Mouse (Mus musculus): ENCODE measurements around the gene Lrrc3c. TPM values are rescaled to one million over a fixed set of nuclear protein-coding genes. Genes with fewer than 3 reads are reported as not detected.

Gene Lrrc3c
- not detected for total RNA-seq (2021)
- long read RNA-seq, experiment 1 = 0 reads
- long read RNA-seq, experiment 2 = 0 reads

DNA sequence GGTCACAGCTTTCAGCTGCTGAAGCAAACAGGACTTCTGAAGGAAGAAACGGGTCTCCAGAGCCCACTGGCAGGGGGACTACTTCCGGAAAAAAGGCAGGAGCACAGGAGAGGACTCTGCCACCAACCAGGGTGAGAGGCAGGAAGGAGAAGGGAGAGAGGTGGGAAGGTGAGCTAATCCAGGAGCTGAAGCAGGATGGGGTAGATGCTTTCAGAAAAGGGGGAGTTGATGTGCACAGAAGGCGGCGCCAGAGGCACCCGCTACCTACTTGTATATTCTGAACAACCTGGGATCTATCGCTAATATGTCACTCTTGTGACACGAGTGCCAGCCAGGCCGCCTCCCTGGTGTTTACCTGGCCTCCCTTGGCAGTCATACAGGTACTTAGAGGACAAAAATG is at the start of gene Lrrc3c:
Gene Lrrc3c, plus strand, starts transcription at position 301 of the 400 bp plus-strand sequence.
- Histone ChIP-seq H3K27ac (no peak within 1 kb of the TSS), H3K4me3 (peak within 1 kb of the TSS; percentile 23; the same call in 1 of the 2 replicates)
- no peak for TF ChIP-seq CTCF (conservative IDR thresholded peaks at IDR 0.05)
- no peak for DNase-seq (ENCODE audit: low spot score in 2 of 2)

- Histone ChIP-seq H3K4me3 (no peak overlapping the region), H3K27ac (no peak overlapping the region)
- DNase-seq (ENCODE audit: low spot score in 2 of 2) = no peak
- TF ChIP-seq CTCF (conservative IDR thresholded peaks at IDR 0.05) = peak; percentile 16; the same call in 1 of the 2 replicates
Observed at GRCm38 (mm10) chr11:98549363-98549762, 48.7 kb upstream of the Lrrc3c start.

- DNase-seq (ENCODE audit: low spot score in 2 of 2) = no peak
- peak overlapping the region; percentile 97 for H3K27ac ChIP-seq
- TF ChIP-seq CTCF (conservative IDR thresholded peaks at IDR 0.05) = peak; percentile 22; the same call in 1 of the 2 replicates
- peak overlapping the region; percentile 97 for H3K4me3 ChIP-seq
Observed at GRCm38 (mm10) chr11:98550311-98550974, 47.6 kb upstream of the Lrrc3c start.

- DNase-seq (ENCODE audit: low spot score in 2 of 2) = peak; percentile 89 to 91
- H3K4me3 ChIP-seq = peak within 1 kb of the TSS; percentile 97
- no peak; the same call in 1 of the 2 replicates for TF ChIP-seq CTCF (conservative IDR thresholded peaks at IDR 0.05)
- peak within 1 kb of the TSS; percentile 97 for H3K27ac ChIP-seq
Observed at GRCm38 (mm10) chr11:98550975-98551828, 46.9 kb upstream of the Lrrc3c start, which contains the start of gene Zpbp2. Gene Zpbp2 (plus strand): TSS chr11:98551097.

DNA sequence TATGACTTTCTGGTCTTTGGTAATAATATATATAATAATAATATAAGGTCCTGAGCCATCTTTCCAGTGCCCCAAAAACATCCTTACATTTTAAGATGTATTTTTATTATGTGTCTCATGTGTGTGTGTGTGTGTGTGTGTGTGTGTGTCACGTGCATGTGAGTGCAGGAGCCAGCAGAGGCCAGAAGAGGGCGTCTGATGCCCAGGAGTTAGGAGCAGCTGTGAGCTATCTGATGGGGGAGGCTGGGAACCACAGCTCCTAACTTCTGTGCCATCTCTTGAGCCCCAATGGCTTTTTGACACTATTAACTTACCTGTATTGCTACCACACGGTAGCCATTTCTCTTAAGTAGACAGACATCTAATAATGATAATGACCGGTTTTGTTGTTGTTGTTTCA is 44.1 kb upstream of the Lrrc3c start:
- Histone ChIP-seq H3K4me3 (no peak overlapping the region), H3K27ac (no peak overlapping the region)
- DNase-seq (ENCODE audit: low spot score in 2 of 2) = no peak
- TF ChIP-seq CTCF (conservative IDR thresholded peaks at IDR 0.05) = no peak

GRCm38 (mm10) chr11:98555124-98555700 is 42.9 kb upstream of the Lrrc3c start:
- TF ChIP-seq CTCF (conservative IDR thresholded peaks at IDR 0.05) = peak; percentile 71
- DNase-seq (ENCODE audit: low spot score in 2 of 2) = no peak
- no peak overlapping the region for H3K4me3 ChIP-seq

GRCm38 (mm10) chr11:98560942-98561341 is 37.1 kb upstream of the Lrrc3c start:
- no peak for DNase-seq (ENCODE audit: low spot score in 2 of 2)
- TF ChIP-seq CTCF (conservative IDR thresholded peaks at IDR 0.05) = no peak
- Histone ChIP-seq H3K27ac (no peak overlapping the region), H3K4me3 (no peak overlapping the region)

More at GRCm38 (mm10) chr11:98555124-98555700, 42.9 kb upstream of the Lrrc3c start:
- no peak overlapping the region for H3K27ac ChIP-seq

DNA sequence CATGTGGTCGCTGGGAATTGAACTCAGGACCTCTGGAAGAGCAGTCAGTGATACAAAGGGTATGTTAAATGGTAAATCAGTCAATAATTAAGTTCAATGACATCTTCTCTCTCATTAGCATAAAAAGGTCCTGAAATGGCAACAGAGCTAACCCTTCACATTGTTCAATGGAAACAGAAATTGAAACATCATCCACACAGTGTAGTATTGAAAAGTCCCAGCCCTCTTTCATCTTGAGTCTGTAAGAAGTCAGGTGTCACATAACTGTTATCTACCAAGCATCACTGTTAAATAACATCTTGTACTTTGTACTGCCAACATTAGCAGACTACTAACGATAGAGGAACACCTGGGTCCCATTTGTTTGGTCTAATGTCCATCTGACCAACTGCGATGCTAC is 35.1 kb upstream of the Lrrc3c start:
- no peak for DNase-seq (ENCODE audit: low spot score in 2 of 2)
- no peak overlapping the region for H3K4me3 ChIP-seq
- TF ChIP-seq CTCF (conservative IDR thresholded peaks at IDR 0.05) = no peak
- no peak overlapping the region for H3K27ac ChIP-seq

DNA sequence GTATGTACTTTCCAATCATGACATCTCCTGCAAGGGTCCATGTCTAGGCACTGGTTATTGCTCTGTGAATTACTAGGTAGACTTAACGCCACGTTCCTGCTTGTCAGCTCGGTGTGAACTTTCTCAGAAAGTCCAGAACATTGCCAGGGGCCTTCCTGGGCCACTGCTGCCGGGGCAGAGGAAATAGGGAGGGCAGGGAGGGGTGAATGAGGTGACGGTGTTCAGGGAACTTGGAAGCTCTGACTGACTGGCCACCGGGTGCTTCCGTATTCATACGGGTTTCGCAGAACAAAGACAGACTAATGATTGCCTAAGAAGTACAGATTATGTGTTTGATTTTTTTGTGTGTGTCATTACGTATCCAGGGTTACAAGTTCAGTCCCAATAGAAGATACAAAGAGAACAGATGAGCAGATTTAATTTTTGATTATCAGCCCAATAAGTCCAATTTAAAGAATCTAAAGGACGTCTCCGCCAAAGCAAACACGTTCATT is 34.1 kb upstream of the Lrrc3c start:
- TF ChIP-seq CTCF (conservative IDR thresholded peaks at IDR 0.05) = no peak
- no peak overlapping the region for H3K4me3 ChIP-seq
- no peak for DNase-seq (ENCODE audit: low spot score in 2 of 2)
- H3K27ac ChIP-seq = no peak overlapping the region

- no peak for DNase-seq (ENCODE audit: low spot score in 2 of 2)
- H3K27ac ChIP-seq = no peak overlapping the region
- H3K4me3 ChIP-seq = no peak overlapping the region
- peak; percentile 56 for TF ChIP-seq CTCF (conservative IDR thresholded peaks at IDR 0.05)
Observed at GRCm38 (mm10) chr11:98568326-98568725, 29.8 kb upstream of the Lrrc3c start.

GRCm38 (mm10) chr11:98569461-98569860 is 28.6 kb upstream of the Lrrc3c start:
- no peak for DNase-seq (ENCODE audit: low spot score in 2 of 2)
- TF ChIP-seq CTCF (conservative IDR thresholded peaks at IDR 0.05) = no peak
- no peak overlapping the region for H3K4me3 ChIP-seq
- no peak overlapping the region for H3K27ac ChIP-seq

GRCm38 (mm10) chr11:98577776-98578175 is 20.3 kb upstream of the Lrrc3c start:
- H3K27ac ChIP-seq = no peak overlapping the region
- no peak for TF ChIP-seq CTCF (conservative IDR thresholded peaks at IDR 0.05)
- H3K4me3 ChIP-seq = no peak overlapping the region
- DNase-seq (ENCODE audit: low spot score in 2 of 2) = no peak

Data from layer of hippocampus, adult 2 months (tissue).